Mouse (Mus musculus) lung, embryonic 15.5 days (tissue): ENCODE results near the gene Cdk14. TPM values are rescaled to one million over a fixed set of nuclear protein-coding genes. Genes with fewer than 3 reads are reported as not detected.
A peak's percentile ranks its signal among the peaks of the same experiment; 100 is the strongest.
"Not testable (repeated sequence)": the region's sequence is repeated elsewhere in the genome, so short reads cannot be mapped to it uniquely, and the experiment has no call there.

ENCODE experiments used
- ATAC-seq: fragments of 200-750 bp; cut with Nextera tagmentation; 2 replicates; pipeline ENCODE4 v1.8.0; 2017; ENCODE audit warnings: moderate number of reproducible peaks, borderline replicate concordance; ENCODE audit not compliant: low FRiP score, low TSS enrichment; ENCODE audit errors: extremely low read depth
- H3K27ac ChIP-seq: fragments of 300-500 bp; sonication (generic); 2 replicates; pipeline ENCODE4 v1.5.1; 2015; ENCODE audit warnings: moderate library complexity, mild to moderate bottlenecking, inconsistent platforms
- H3K27me3 ChIP-seq: fragments of 300-500 bp; sonication (generic); 2 replicates; pipeline ENCODE4 v1.6.1; 2015; ENCODE audit warnings: inconsistent platforms
- H3K36me3 ChIP-seq: fragments of 300-500 bp; sonication (generic); 2 replicates; pipeline ENCODE4 v1.6.1; 2015; ENCODE audit warnings: inconsistent platforms
- H3K4me1 ChIP-seq: fragments of 300-500 bp; sonication (generic); 2 replicates; pipeline ENCODE4 v1.6.1; 2015; ENCODE audit warnings: inconsistent platforms
- H3K4me2 ChIP-seq: fragments of 300-500 bp; sonication (generic); 2 replicates; pipeline ENCODE4 v1.6.1; 2015; ENCODE audit warnings: inconsistent platforms, mild to moderate bottlenecking, moderate library complexity
- H3K4me3 ChIP-seq: fragments of 300-500 bp; sonication (generic); 2 replicates; pipeline ENCODE4 v1.5.1; 2015; ENCODE audit warnings: mild to moderate bottlenecking, inconsistent platforms
- H3K9ac ChIP-seq: fragments of 300-500 bp; sonication (generic); 2 replicates; pipeline ENCODE4 v1.6.1; 2015; ENCODE audit warnings: inconsistent platforms
- H3K9me3 ChIP-seq: fragments of 300-500 bp; sonication (generic); 2 replicates; pipeline ENCODE4 v1.6.1; 2016; ENCODE audit warnings: inconsistent platforms
- WGBS: fragments of 180-500 bp; shearing (Covaris S2); methylation state at CpG from one replicate; pipeline ENCODE4 v1.1.7; 2015; 5-methylcytosine and 5-hydroxymethylcytosine counted together
- polyA plus RNA-seq: library from polyadenylated mRNA; unstranded; fragments of >200 nt; fragmentation: Nextera tagmentation; extraction: Ambion mirVana; gene quantifications from 2 replicates; pipeline ENCODE4 v1.2.1, GENCODE M21; 2015

Cdk14 gene
- polyA plus RNA-seq, 1 experiment from 2014 or later = 33.1 TPM

GRCm38 (mm10) chr5:5333916-5334315, 86.2 kb downstream of the Cdk14 start:
- WGBS = 82% methylated on average over 8 of the region's 8 CpGs
- Histone ChIP-seq H3K27ac (no peak overlapping the region), H3K36me3 (no peaks in the 10 kb centered on the region), H3K9me3 (no peaks in the 10 kb centered on the region), H3K4me3 (no peak overlapping the region), H3K27me3 (no peaks in the 10 kb centered on the region), H3K9ac (no peak overlapping the region), H3K4me1 (no peaks in the 10 kb centered on the region), H3K4me2 (no peak overlapping the region)
- ATAC-seq = no peak

- Histone ChIP-seq H3K9me3 (no peaks in the 10 kb centered on the region), H3K4me1 (no peaks in the 10 kb centered on the region)
- WGBS = 75% methylated on average over 10 of the region's 10 CpGs
These were observed 89.1 kb downstream of the Cdk14 start for GRCm38 (mm10) chr5:5330926-5331460.

GRCm38 (mm10) chr5:5329018-5329417, 91.1 kb downstream of the Cdk14 start:
- H3K4me3 ChIP-seq, H3K27me3 ChIP-seq, H3K9ac ChIP-seq, H3K9me3 ChIP-seq, H3K4me1 ChIP-seq, H3K36me3 ChIP-seq, H3K4me2 ChIP-seq, H3K27ac ChIP-seq, ATAC-seq: not testable (repeated sequence)
- WGBS = 87% methylated on average over 2 of the region's 2 CpGs

More at GRCm38 (mm10) chr5:5330926-5331460, 89.1 kb downstream of the Cdk14 start:
- H3K4me2 ChIP-seq = no peak overlapping the region
- no peak overlapping the region for H3K27ac ChIP-seq
- H3K9ac ChIP-seq = no peak overlapping the region
- H3K27me3 ChIP-seq = no peaks in the 10 kb centered on the region
- H3K4me3 ChIP-seq = no peak overlapping the region
- no peaks in the 10 kb centered on the region for H3K36me3 ChIP-seq
- no peak for ATAC-seq

GRCm38 (mm10) chr5:5326716-5327115, 93.4 kb downstream of the Cdk14 start:
- Histone ChIP-seq H3K4me2 (no peak overlapping the region), H3K4me1 (no peaks in the 10 kb centered on the region), H3K36me3 (no peaks in the 10 kb centered on the region), H3K9ac (no peak overlapping the region), H3K4me3 (no peak overlapping the region), H3K27me3 (no peaks in the 10 kb centered on the region), H3K27ac (no peak overlapping the region), H3K9me3 (no peaks in the 10 kb centered on the region)
- no peak for ATAC-seq
- WGBS = 95% methylated on average over 2 of the region's 2 CpGs

- Histone ChIP-seq H3K27me3 (no peaks in the 10 kb centered on the region), H3K4me3 (no peak overlapping the region), H3K27ac (no peak overlapping the region), H3K9ac (no peak overlapping the region), H3K9me3 (no peaks in the 10 kb centered on the region), H3K4me1 (peaks cover 11% of the 10 kb centered on the region), H3K36me3 (no peaks in the 10 kb centered on the region), H3K4me2 (no peak overlapping the region)
- no peak for ATAC-seq
- 80% methylated on average over 8 of the region's 8 CpGs for WGBS
These were observed 97.4 kb downstream of the Cdk14 start for GRCm38 (mm10) chr5:5322699-5323098.

GRCm38 (mm10) chr5:5320506-5321181, 99.5 kb downstream of the Cdk14 start:
- no peaks in the 10 kb centered on the region for H3K27me3 ChIP-seq
- ATAC-seq = no peak
- H3K36me3 ChIP-seq = no peaks in the 10 kb centered on the region
- 55% methylated on average over 2 of the region's 2 CpGs for WGBS
- peak overlapping the region; percentile 0; the same call in 1 of the 2 replicates for H3K4me2 ChIP-seq
- H3K9me3 ChIP-seq = no peaks in the 10 kb centered on the region
- H3K27ac ChIP-seq = peak overlapping the region; percentile 54
- H3K4me1 ChIP-seq = peaks cover 11% of the 10 kb centered on the region
- no peak overlapping the region for H3K4me3 ChIP-seq
- H3K9ac ChIP-seq = no peak overlapping the region

- H3K4me2 ChIP-seq = peak overlapping the region; percentile 0; the same call in 1 of the 2 replicates
- no peak for ATAC-seq
- no peaks in the 10 kb centered on the region for H3K27me3 ChIP-seq
- no peak overlapping the region for H3K9ac ChIP-seq
- WGBS = 57% methylated on average over 8 of the region's 8 CpGs
- H3K9me3 ChIP-seq = no peaks in the 10 kb centered on the region
- H3K36me3 ChIP-seq = no peaks in the 10 kb centered on the region
- peaks cover 11% of the 10 kb centered on the region for H3K4me1 ChIP-seq
- peak overlapping the region; percentile 54; the same call in 1 of the 2 replicates for H3K27ac ChIP-seq
- H3K4me3 ChIP-seq = no peak overlapping the region
These were observed 100.1 kb downstream of the Cdk14 start for GRCm38 (mm10) chr5:5319824-5320505.

- H3K4me1 ChIP-seq = peaks cover 17% of the 10 kb centered on the region; the same call in 1 of the 2 replicates
These were observed 105.8 kb downstream of the Cdk14 start for GRCm38 (mm10) chr5:5314270-5314669.

GRCm38 (mm10) chr5:5313195-5313760, 106.8 kb downstream of the Cdk14 start:
- Histone ChIP-seq H3K4me1 (peaks cover 17% of the 10 kb centered on the region; the same call in 1 of the 2 replicates), H3K36me3 (no peaks in the 10 kb centered on the region), H3K27me3 (no peaks in the 10 kb centered on the region), H3K4me3 (no peak overlapping the region), H3K9me3 (no peaks in the 10 kb centered on the region), H3K27ac (peak overlapping the region; percentile 39), H3K4me2 (0 out of 2 replicates have a peak overlapping the region, but pooled peaks have one; percentile 1), H3K9ac (no peak overlapping the region)
- ATAC-seq = no peak; the same call in 1 of the 2 replicates
- WGBS = 36% methylated on average over 9 of the region's 9 CpGs

More at GRCm38 (mm10) chr5:5314270-5314669, 105.8 kb downstream of the Cdk14 start:
- H3K4me2 ChIP-seq = no peak overlapping the region
- 69% methylated on average over 6 of the region's 6 CpGs for WGBS
- H3K36me3 ChIP-seq = no peaks in the 10 kb centered on the region
- H3K9ac ChIP-seq = no peak overlapping the region
- ATAC-seq = no peak
- no peak overlapping the region for H3K27ac ChIP-seq
- no peaks in the 10 kb centered on the region for H3K27me3 ChIP-seq
- H3K9me3 ChIP-seq = no peaks in the 10 kb centered on the region
- no peak overlapping the region for H3K4me3 ChIP-seq

GRCm38 (mm10) chr5:5305286-5305685, 114.8 kb downstream of the Cdk14 start:
- Histone ChIP-seq H3K4me1 (no peaks in the 10 kb centered on the region), H3K4me3 (no peak overlapping the region), H3K36me3 (no peaks in the 10 kb centered on the region), H3K9me3 (no peaks in the 10 kb centered on the region), H3K9ac (no peak overlapping the region), H3K4me2 (no peak overlapping the region), H3K27ac (no peak overlapping the region), H3K27me3 (no peaks in the 10 kb centered on the region)
- 91% methylated on average over 2 of the region's 2 CpGs for WGBS
- no peak for ATAC-seq

- Histone ChIP-seq H3K9ac (no peak overlapping the region), H3K4me2 (no peak overlapping the region), H3K4me3 (no peak overlapping the region), H3K4me1 (no peaks in the 10 kb centered on the region), H3K27me3 (no peaks in the 10 kb centered on the region), H3K9me3 (no peaks in the 10 kb centered on the region), H3K36me3 (no peaks in the 10 kb centered on the region), H3K27ac (no peak overlapping the region)
- no peak for ATAC-seq
- WGBS = 90% methylated on average over 8 of the region's 8 CpGs
These were observed 116.9 kb downstream of the Cdk14 start for GRCm38 (mm10) chr5:5303102-5303670.
